19 mouse cellular contexts compared by ENCODE assay signal in genomic region chr3:68829944-68830343, GRCm38 (mm10). TPM values are rescaled to one million over a fixed set of nuclear protein-coding genes. Genes with fewer than 3 reads are reported as not detected.
"Had no signal": no experiment of that assay in that cellular context is flagged by ENCODE, and none has a peak within 500 bp of the region (broad histone marks: within the 10 kb centered on the region; RNA-seq: fewer than 3 reads in every experiment).

No protein-coding gene starts in this region.

- H3K27me3 ChIP-seq: kidney, embryonic 15.5 days; liver, embryonic 13.5 days; neural tube, embryonic 12.5 days; neural tube, embryonic 15.5 days; stomach, embryonic 15.5 days had no signal

- H3K9me3 ChIP-seq: kidney, embryonic 15.5 days; liver, embryonic 13.5 days; neural tube, embryonic 12.5 days; neural tube, embryonic 15.5 days; stomach, embryonic 15.5 days had no signal

- H3K36me3 ChIP-seq: kidney, embryonic 15.5 days; liver, embryonic 13.5 days; neural tube, embryonic 12.5 days; neural tube, embryonic 15.5 days; stomach, embryonic 15.5 days had no signal

- H3K4me3 ChIP-seq: kidney, embryonic 15.5 days; left cerebral cortex, adult 2 months; liver, embryonic 13.5 days; neural tube, embryonic 12.5 days; neural tube, embryonic 15.5 days; stomach, embryonic 15.5 days had no signal

- H3K4me2 ChIP-seq: kidney, embryonic 15.5 days; liver, embryonic 13.5 days; midbrain, embryonic 11.5 days; neural tube, embryonic 12.5 days; neural tube, embryonic 15.5 days; stomach, embryonic 15.5 days had no signal

- H3K4me1 ChIP-seq: liver, embryonic 13.5 days; stomach, embryonic 15.5 days had no signal

- DNase-seq: kidney, postnatal 10 days; kidney, postnatal 36 days; layer of hippocampus, postnatal 36 days; liver, embryonic 13.5 days; lung, adult 2 months; lung, postnatal 14 days; lung, postnatal 4 days; midbrain, embryonic 14.5 days; right cerebral cortex, postnatal 25 days; spleen, adult 18-20 months; thymus, postnatal 36 days had no signal

- H3K27ac ChIP-seq: kidney, embryonic 15.5 days; left cerebral cortex, adult 2 months; liver, embryonic 13.5 days; neural tube, embryonic 12.5 days; neural tube, embryonic 15.5 days; stomach, embryonic 15.5 days had no signal

- H3K9ac ChIP-seq: kidney, embryonic 15.5 days; liver, embryonic 13.5 days; neural tube, embryonic 12.5 days; neural tube, embryonic 15.5 days; stomach, embryonic 15.5 days had no signal

RNA-seq across cellular contexts. Expression of gene 1110032F04Rik, which starts 39.4 kb away (rescaled TPM):
- total RNA-seq: liver, adult 2 months; megakaryocyte progenitor cell, adult 5-6 weeks had no signal
- polyA plus RNA-seq: liver, adult 2 months had no signal
